Mouse (Mus musculus): ENCODE results near the gene Otop1. TPM values are rescaled to one million over a fixed set of nuclear protein-coding genes. Genes with fewer than 3 reads are reported as not detected.
A peak's percentile ranks its signal among the peaks of the same experiment; 100 is the strongest.

Otop1 gene
- total RNA-seq, 2 experiments from 2014 or later: 0.37 to 0.57 TPM

GRCm38 (mm10) chr5:38301761-38302411 lies 26.1 kb downstream of the Otop1 start:
- DNase-seq (ENCODE audit: low spot score in 2 of 2): no peak

DNA sequence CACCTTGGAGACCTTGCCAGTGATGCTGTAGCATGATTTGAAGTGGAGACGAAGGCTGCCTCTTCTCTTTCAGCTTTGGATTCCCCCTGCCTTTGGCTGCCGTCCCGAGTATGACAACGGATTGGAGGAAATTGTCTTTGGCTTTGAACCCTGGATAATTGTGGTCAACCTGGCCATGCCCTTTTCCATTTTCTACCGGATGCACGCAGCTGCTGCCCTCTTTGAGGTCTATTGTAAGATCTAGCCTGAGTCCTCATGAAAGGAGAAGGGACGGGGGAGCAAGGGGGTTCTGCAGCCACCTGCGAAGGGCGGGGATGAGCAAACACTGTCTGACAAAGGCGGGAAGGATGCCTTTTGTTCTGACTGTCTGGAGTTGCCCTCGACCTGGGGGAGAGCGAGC lies 26.9 kb downstream of the Otop1 start:
- no peak for DNase-seq (ENCODE audit: low spot score in 2 of 2)

DNA sequence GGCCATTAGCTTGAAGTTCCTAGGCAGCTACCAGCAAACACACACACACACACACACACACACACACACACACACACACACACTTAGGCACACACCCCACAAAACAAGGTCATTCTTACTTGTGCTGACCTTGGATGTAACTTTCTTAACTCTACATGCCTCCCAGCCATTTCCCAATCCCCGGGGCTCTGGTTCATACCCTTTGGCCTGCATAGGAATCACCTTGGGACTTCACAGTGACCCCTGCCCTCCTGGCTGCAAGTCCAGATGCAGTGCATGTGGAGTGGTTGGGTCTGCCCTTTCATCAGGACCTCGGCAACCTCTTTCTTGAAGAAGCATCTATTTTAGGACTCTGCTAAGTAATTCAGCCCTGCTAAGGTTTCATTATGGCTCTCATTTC lies 29.5 kb downstream of the Otop1 start:
- no peak for DNase-seq (ENCODE audit: low spot score in 2 of 2)

DNA sequence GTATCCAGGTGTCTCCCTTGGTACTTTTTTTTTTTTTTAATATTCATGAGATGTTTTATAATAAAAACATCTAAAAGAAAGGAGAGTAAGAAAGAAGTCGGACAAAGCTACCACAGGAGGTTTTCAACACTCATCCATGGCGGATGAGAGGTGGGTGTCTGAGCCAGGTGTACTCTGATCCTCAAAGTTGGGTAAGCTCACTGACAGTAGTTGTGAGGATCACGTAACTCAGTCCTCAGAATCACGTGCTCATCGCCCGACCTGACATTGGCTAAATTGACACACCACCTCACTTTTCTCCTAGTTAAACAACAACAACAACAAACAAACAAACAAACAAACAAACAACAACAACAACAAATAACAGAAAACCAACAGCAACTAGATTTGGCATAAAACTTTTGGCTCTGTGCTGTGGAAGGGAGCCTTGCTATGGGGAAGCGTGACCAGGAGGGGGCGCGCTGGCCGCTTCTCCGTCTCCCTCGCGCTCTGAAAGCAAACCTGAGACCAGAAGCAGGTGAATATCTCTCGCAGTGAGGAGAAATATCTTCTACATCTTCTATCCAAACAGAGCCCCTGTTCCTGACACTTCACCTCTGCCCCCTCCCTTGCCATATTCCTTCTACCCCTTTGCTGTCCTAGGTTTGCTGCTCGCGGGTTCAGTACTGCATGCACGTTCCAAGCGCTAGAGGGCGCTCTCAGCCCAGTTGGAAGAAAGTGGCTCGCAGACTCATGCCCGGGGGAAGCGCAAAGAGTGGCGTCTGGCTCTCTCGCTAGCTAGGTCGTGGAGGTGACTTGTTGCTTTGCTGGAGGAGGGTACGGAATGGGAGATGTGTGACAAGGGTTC lies 31.7 kb downstream of the Otop1 start:
- peak; percentile 80 to 88 for DNase-seq (ENCODE audit: low spot score in 2 of 2)

DNA sequence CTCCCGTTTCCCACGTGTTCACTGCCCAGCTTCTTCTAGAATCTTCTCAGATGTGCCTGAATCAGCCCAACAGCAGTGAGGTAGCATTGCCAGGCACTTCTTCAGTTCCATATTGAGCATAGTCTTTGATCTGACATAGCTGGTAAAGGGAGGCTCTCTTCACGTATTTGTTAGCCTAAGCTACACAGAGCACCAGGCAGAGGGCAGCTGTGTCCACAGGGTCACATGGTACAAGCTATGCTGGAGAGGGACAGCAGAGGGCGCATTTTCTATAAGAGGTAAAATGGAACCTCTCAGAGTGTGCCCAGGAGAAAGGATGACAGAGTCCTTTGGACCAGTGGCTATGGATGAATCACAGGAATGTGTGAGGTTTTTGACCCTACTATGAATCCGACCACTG lies 33.1 kb downstream of the Otop1 start:
- peak in 1 of 2 experiments; percentile 23 for DNase-seq (ENCODE audit: low spot score in 2 of 2)

GRCm38 (mm10) chr5:38309795-38310194 lies 34.0 kb downstream of the Otop1 start:
- no peak for DNase-seq (ENCODE audit: low spot score in 2 of 2)

DNA sequence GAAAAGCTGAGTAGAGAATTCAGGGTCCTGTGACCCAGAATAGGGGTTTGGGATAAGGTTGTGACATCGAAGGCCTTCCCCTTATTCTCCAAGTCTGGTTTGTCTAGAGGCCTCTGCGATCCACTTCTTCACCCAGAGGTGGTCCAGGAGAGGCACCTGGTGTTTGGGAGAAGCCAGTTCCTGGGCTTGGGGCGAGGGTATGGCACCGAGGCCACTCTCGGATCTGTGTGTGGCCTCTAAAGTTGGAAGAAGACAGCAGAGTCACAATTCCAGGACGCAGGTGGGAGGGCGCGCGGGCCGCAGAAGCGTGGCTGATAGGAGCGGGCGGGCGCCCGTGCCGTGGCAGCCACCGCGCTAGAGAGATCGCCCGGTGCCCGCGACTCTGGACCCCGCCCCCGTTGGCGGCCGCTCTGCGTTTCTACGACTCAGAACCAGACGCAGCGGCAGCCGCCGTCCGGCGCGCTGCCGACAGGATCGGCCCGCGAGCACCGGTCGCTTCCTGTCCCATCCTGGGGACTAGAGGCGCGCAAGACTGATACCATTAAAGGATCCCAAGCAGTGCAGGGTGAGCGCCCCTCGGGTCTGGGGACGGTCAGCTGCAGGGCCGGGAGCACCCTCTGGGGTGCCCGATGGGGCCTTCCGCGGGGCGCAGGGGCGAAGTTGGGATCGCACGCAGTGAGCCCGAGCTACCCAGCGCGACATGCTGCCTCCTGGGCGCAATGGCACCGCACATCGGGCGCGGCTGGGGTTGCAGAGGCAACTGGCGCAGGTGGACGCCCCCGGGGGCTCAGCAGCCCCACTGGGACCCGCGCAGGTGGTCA lies 43.4 kb downstream of the Otop1 start, which contains the start of gene Drd5:
TSS of gene Drd5 (plus strand) at position 402 of the 821 bp plus-strand sequence.
- DNase-seq (ENCODE audit: low spot score in 2 of 2): no peak

DNA sequence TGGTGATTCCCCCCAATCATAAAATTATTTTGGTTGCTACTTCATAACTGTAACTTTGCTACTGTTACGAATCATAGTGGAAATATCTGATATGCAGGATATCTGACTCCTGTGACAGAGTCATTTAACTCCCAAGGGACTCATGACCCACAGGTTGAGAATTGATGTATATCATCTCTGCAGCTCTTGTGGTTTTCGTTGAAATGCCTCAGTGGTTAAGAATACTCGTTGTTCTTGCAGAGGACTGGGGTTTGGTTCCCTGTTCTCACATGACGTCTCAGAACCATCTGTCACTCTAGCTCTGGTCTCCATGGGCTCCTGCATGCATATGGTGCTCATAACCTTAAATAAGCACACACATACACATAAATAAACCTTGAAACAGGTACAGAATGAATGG lies 57.6 kb downstream of the Otop1 start:
- no peak for DNase-seq (ENCODE audit: low spot score in 2 of 2)

DNA sequence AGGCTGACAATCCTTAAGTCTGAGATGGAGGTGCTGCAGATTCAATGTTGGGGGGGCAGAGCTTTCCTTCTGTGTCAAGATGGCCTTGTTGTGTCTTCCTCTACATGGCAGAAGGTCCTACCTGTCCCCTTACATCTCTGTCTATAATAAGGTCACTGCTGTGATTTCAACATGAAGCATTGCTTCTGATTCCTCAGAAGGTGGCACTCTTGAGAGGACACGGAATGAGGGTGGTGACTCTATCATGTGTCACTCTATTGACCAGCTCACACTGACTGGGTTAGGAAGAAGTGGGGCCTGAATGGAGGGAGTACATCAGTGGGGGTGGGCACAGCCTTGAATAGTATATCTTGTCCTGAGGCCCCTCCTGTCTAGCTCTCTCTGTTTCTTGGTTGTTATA lies 58.8 kb downstream of the Otop1 start:
- DNase-seq (ENCODE audit: low spot score in 2 of 2): no peak

DNA sequence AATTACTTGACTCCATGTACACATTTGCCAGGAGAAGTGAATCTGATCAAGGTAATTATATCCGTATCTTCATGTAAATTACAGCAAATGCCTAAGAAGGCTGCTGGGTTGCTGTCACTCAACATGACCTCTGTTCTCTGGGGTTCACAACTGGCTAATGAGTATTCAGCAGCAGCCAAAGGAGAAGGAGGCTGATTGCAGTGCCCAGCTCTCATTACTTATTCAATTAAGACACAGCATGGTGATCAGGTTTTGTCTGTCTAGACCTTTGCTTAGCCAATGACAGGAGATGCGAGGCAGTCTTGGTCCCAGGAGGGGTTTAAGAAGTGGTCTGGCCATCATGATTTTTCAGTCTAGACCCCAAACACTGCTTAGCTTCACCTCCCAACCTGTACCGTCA lies 67.3 kb downstream of the Otop1 start:
- no peak for DNase-seq (ENCODE audit: low spot score in 2 of 2)

GRCm38 (mm10) chr5:38346646-38347432 lies 71.1 kb downstream of the Otop1 start:
- DNase-seq (ENCODE audit: low spot score in 2 of 2): peak in 1 of 2 experiments; percentile 26

- DNase-seq (ENCODE audit: low spot score in 2 of 2): no peak
These were observed 74.7 kb downstream of the Otop1 start for GRCm38 (mm10) chr5:38350351-38350929.

Other genes starting within 250 kb of the Otop1 start
- gene Stx18, start 237.2 kb upstream of the Otop1 start, total RNA-seq (2021): 10 to 100 TPM; 21.9 to 24.9 TPM
- gene Nsg1, start 116.1 kb upstream of the Otop1 start, total RNA-seq (2021): 10 to 100 TPM; 24.7 to 26.1 TPM
- gene Zbtb49, start 55.5 kb upstream of the Otop1 start, total RNA-seq (2021): 1 to 10 TPM; 6.3 to 6.8 TPM
- 10 to 100 TPM; 16.6 to 18.6 TPM for gene Lyar, start 55.5 kb upstream of the Otop1 start, total RNA-seq (2021)
- 10 to 100 TPM; 18.6 to 19.3 TPM for gene Tmem128, start 15.8 kb upstream of the Otop1 start, total RNA-seq (2021)
- gene Drd5, start 43.4 kb downstream of the Otop1 start, total RNA-seq (2021): not detected
- gene Slc2a9, start 227.2 kb downstream of the Otop1 start, total RNA-seq (2021): 1 to 10 TPM; 1.4 to 2.4 TPM

Measured in gastrocnemius, postnatal 4 days (tissue).